Comparison of ENCODE assay signal across 10 mouse cellular contexts in the genomic region with DNA sequence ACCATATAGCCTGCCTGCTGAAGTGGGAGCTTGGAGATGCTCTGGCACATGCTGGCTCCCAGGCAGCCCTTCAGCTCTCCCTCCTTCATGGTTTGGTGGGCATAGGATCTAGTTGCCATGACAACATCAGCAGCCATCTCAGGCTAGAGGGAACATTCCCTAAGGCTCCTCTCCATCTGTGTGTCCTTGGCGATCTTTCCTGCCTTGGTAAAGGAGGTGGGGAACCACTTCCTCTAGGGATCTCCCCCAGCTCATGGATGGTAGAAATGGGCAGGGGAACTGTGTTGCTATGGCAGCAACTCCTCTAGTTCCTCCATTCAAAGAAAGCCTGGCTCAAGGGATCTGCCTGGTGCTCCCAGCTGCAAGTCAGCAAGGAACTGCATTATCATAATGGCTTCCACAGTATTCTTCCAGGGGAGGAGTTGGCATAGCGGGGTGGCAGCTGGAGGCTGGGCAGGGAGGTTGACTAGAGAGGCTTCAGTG.
A peak's percentile ranks its signal among the peaks of the same experiment; 100 is the strongest.
DNase-seq lines count a peak whose midpoint lies in the region; ATAC-seq and TF ChIP-seq lines count a peak whose summit lies in the region.
"Had no signal": no experiment of that assay in that cellular context is flagged by ENCODE, and none has a peak within 500 bp of the region (broad histone marks: within the 10 kb centered on the region; RNA-seq: fewer than 3 reads in every experiment).

No protein-coding gene starts in this region.

- WGBS in embryonic facial prominence, embryonic 15.5 days = 66% methylated on average over 2 of the region's 2 CpGs
- WGBS in hindbrain, embryonic 15.5 days = 20% methylated on average over 2 of the region's 2 CpGs
- WGBS in midbrain, postnatal 0 days = 18% methylated on average over 2 of the region's 2 CpGs
- WGBS in lung, postnatal 0 days = 47% methylated on average over 2 of the region's 2 CpGs

- no peak for TF ChIP-seq CTCF in midbrain, postnatal 0 days (IDR thresholded peaks at IDR 0.05)
- TF ChIP-seq CTCF in lung, postnatal 0 days (IDR thresholded peaks at IDR 0.05) = no peak

- H3K36me3 ChIP-seq in embryonic facial prominence, embryonic 15.5 days = no peaks in the 10 kb centered on the region
- no peaks in the 10 kb centered on the region for H3K36me3 ChIP-seq in hindbrain, embryonic 15.5 days
- H3K36me3 ChIP-seq in midbrain, postnatal 0 days (ENCODE audit: insufficient read depth, low read length) = no peaks in the 10 kb centered on the region
- no peaks in the 10 kb centered on the region for H3K36me3 ChIP-seq in lung, postnatal 0 days (ENCODE audit: insufficient read depth, low read length)

- peak; percentile 29 for DNase-seq in R1 (ENCODE audit: low read depth, low spot score)
- DNase-seq in midbrain, postnatal 0 days (ENCODE audit: low spot score) = peak; percentile 92
- no peak for DNase-seq in spleen, postnatal 14 days (ENCODE audit: low spot score in 2 of 2)
- DNase-seq in lung, postnatal 0 days (ENCODE audit: low spot score) = no peak
- DNase-seq in lung, adult 18-20 months = no peak
- DNase-seq: cerebellum, postnatal 36 days; thymus, adult 18-20 months had no signal

- peak; percentile 77 for ATAC-seq in embryonic facial prominence, embryonic 15.5 days (ENCODE audit: insufficient number of reproducible peaks, low FRiP score, low TSS enrichment, low read depth)
- peak; percentile 93 for ATAC-seq in hindbrain, embryonic 15.5 days (ENCODE audit: low FRiP score, low read depth)
- ATAC-seq in midbrain, postnatal 0 days (ENCODE audit: low FRiP score) = peak; percentile 90
- no peak for ATAC-seq in lung, postnatal 0 days
- no peak for ATAC-seq in monocyte, adult 5-6 weeks (replicated peaks; ENCODE audit: insufficient number of reproducible peaks, low FRiP score, low TSS enrichment, poor library complexity, severe bottlenecking)

- no peaks in the 10 kb centered on the region for H3K4me1 ChIP-seq in embryonic facial prominence, embryonic 15.5 days
- H3K4me1 ChIP-seq in hindbrain, embryonic 15.5 days (replicated peaks) = peaks cover 13% of the 10 kb centered on the region
- H3K4me1 ChIP-seq in midbrain, postnatal 0 days (ENCODE audit: insufficient read depth, low read length) = peaks cover 7% of the 10 kb centered on the region; the same call in 1 of the 2 replicates
- H3K4me1 ChIP-seq in lung, postnatal 0 days (ENCODE audit: insufficient read depth, low read depth, low read length) = no peaks in the 10 kb centered on the region

- H3K4me2 ChIP-seq in embryonic facial prominence, embryonic 15.5 days (replicated peaks) = no peak overlapping the region
- no peak overlapping the region for H3K4me2 ChIP-seq in hindbrain, embryonic 15.5 days
- no peak overlapping the region for H3K4me2 ChIP-seq in midbrain, postnatal 0 days (ENCODE audit: low read depth, low read length, poor library complexity, severe bottlenecking)
- no peak overlapping the region for H3K4me2 ChIP-seq in lung, postnatal 0 days (replicated peaks; ENCODE audit: low read depth, low read length)

- H3K4me3 ChIP-seq in embryonic facial prominence, embryonic 15.5 days (replicated peaks) = no peak overlapping the region
- no peak overlapping the region for H3K4me3 ChIP-seq in hindbrain, embryonic 15.5 days
- no peak overlapping the region for H3K4me3 ChIP-seq in midbrain, postnatal 0 days (ENCODE audit: low read depth, low read length)
- H3K4me3 ChIP-seq in lung, postnatal 0 days (ENCODE audit: low read depth, low read length) = no peak overlapping the region

- H3K27ac ChIP-seq in embryonic facial prominence, embryonic 15.5 days (replicated peaks) = no peak overlapping the region
- H3K27ac ChIP-seq in hindbrain, embryonic 15.5 days (replicated peaks) = peak overlapping the region; percentile 61
- peak overlapping the region; percentile 43; the same call in 1 of the 2 replicates for H3K27ac ChIP-seq in midbrain, postnatal 0 days (ENCODE audit: low read depth, low read length)
- H3K27ac ChIP-seq in lung, postnatal 0 days (ENCODE audit: low read length) = no peak overlapping the region

- no peaks in the 10 kb centered on the region for H3K9me3 ChIP-seq in embryonic facial prominence, embryonic 15.5 days (replicated peaks)
- H3K9me3 ChIP-seq in hindbrain, embryonic 15.5 days = no peaks in the 10 kb centered on the region
- no peaks in the 10 kb centered on the region for H3K9me3 ChIP-seq in midbrain, postnatal 0 days (ENCODE audit: low read length)
- H3K9me3 ChIP-seq in lung, postnatal 0 days (ENCODE audit: low read length) = no peaks in the 10 kb centered on the region

- no peak overlapping the region for H3K9ac ChIP-seq in embryonic facial prominence, embryonic 15.5 days
- no peak overlapping the region for H3K9ac ChIP-seq in hindbrain, embryonic 15.5 days
- H3K9ac ChIP-seq in midbrain, postnatal 0 days (replicated peaks; ENCODE audit: low read length, poor library complexity, severe bottlenecking) = no peak overlapping the region
- no peak overlapping the region for H3K9ac ChIP-seq in lung, postnatal 0 days (replicated peaks; ENCODE audit: low read depth)

- no peaks in the 10 kb centered on the region for H3K27me3 ChIP-seq in embryonic facial prominence, embryonic 15.5 days
- H3K27me3 ChIP-seq in hindbrain, embryonic 15.5 days = no peaks in the 10 kb centered on the region
- H3K27me3 ChIP-seq in midbrain, postnatal 0 days (ENCODE audit: insufficient read depth, low read length) = no peaks in the 10 kb centered on the region
- H3K27me3 ChIP-seq in lung, postnatal 0 days (replicated peaks; ENCODE audit: insufficient read depth, low read length) = no peaks in the 10 kb centered on the region

- TF ChIP-seq EP300 in lung, postnatal 0 days (IDR thresholded peaks at IDR 0.05) = no peak

Comparison
In these comparisons a context has a peak if more than half of its experiments do, and no peak if none do; other contexts are left out.
1. DNase-seq: peak in R1 (single experiment) and midbrain, postnatal 0 days (single experiment); none in spleen, postnatal 14 days (0 of 2), lung, postnatal 0 days (single experiment) and lung, adult 18-20 months (0 of 2).
2. ATAC-seq: peak in embryonic facial prominence, embryonic 15.5 days (single experiment), hindbrain, embryonic 15.5 days (single experiment) and midbrain, postnatal 0 days (single experiment); none in lung, postnatal 0 days (single experiment) and monocyte, adult 5-6 weeks (single experiment).
3. H3K27ac ChIP-seq: peak in hindbrain, embryonic 15.5 days (single experiment) and midbrain, postnatal 0 days (single experiment); none in embryonic facial prominence, embryonic 15.5 days (single experiment) and lung, postnatal 0 days (single experiment).